15 mouse cellular contexts compared by ENCODE assay signal in the genomic region with DNA sequence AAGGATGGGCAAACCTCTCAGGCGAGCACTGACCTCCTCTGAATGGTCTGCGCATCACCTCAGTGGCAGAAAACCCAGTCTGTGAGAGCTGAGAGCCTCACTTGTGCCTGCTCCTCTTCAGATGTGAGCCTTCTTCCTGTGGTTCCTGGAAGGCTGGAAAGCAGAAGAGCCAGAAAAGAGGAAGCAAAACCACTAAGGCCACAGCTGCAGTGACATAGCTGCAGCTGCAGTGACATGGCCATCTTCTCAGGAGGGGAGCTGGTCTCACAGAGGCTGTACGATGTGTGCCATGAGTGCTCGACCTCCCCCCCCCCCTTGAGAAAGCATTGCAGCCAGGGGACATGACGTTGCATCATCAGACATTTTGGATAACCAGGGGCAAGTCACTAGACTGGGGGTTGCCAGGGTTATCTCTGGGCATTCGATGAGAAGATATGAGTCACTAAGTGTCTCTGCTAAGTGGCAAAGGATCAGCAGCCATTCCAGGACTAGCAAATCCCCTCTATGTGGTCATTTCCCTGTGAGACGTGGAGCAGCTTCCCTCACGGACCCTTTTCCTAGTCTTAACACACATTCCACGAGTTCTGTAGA. TPM values are rescaled to one million over a fixed set of nuclear protein-coding genes. Genes with fewer than 3 reads are reported as not detected.
DNase-seq lines count a peak whose midpoint lies in the region; ATAC-seq lines count a peak whose summit lies in the region.
"Had no signal": no experiment of that assay in that cellular context is flagged by ENCODE, and none has a peak within 500 bp of the region (broad histone marks: within the 10 kb centered on the region; RNA-seq: fewer than 3 reads in every experiment).

No protein-coding gene starts in this region.

- DNase-seq in spleen, postnatal 36 days (ENCODE audit: low spot score in 2 of 2), result peak; percentile 39 to 51
- no peak for DNase-seq in spleen, adult 18-20 months
- DNase-seq in c-Kit-positive CD71-negative TER-119-negative erythroid progenitor cells, embryonic 14.5 days (ENCODE audit: low read depth), result peak; percentile 50
- DNase-seq in thymus, postnatal 25 days, result no peak
- DNase-seq in right cerebral cortex, adult 18-20 months, result no peak
- DNase-seq: gastrocnemius, postnatal 14 days had no signal

- no peaks in the 10 kb centered on the region for H3K27me3 ChIP-seq in forebrain, embryonic 16.5 days (replicated peaks; ENCODE audit: control insufficient read depth, insufficient read depth, low read length)
- H3K27me3 ChIP-seq: heart, embryonic 13.5 days; hindbrain, embryonic 15.5 days had no signal

- H3K4me3 ChIP-seq in macrophage (ENCODE audit: inconsistent target), result no peak overlapping the region
- H3K4me3 ChIP-seq in forebrain, embryonic 16.5 days (replicated peaks; ENCODE audit: low read length), result no peak overlapping the region
- H3K4me3 ChIP-seq: heart, embryonic 13.5 days; hindbrain, embryonic 15.5 days had no signal

- H3K9ac ChIP-seq in forebrain, embryonic 16.5 days (replicated peaks; ENCODE audit: low read depth, low read length), result no peak overlapping the region
- H3K9ac ChIP-seq: hindbrain, embryonic 15.5 days had no signal

- WGBS in macrophage (ENCODE audit: missing documents), result 31% methylated on average over 9 of the region's 9 CpGs
- 89% methylated on average over 9 of the region's 9 CpGs for WGBS in forebrain, embryonic 16.5 days

- peaks cover 61% of the 10 kb centered on the region for H3K36me3 ChIP-seq in macrophage (ENCODE audit: inconsistent target)
- H3K36me3 ChIP-seq in forebrain, embryonic 16.5 days (ENCODE audit: control insufficient read depth, insufficient read depth), result peaks cover 2% of the 10 kb centered on the region; the same call in 1 of the 2 replicates

- H3K9me3 ChIP-seq in forebrain, embryonic 16.5 days (ENCODE audit: control insufficient read depth, low read length), result no peaks in the 10 kb centered on the region
- H3K9me3 ChIP-seq: heart, embryonic 13.5 days; hindbrain, embryonic 15.5 days had no signal

- H3K4me1 ChIP-seq in forebrain, embryonic 16.5 days (replicated peaks; ENCODE audit: control insufficient read depth, insufficient read depth, low read length), result peaks cover 17% of the 10 kb centered on the region

- peak overlapping the region; percentile 80 for H3K27ac ChIP-seq in macrophage
- H3K27ac ChIP-seq in forebrain, embryonic 16.5 days (ENCODE audit: low read length), result no peak overlapping the region
- H3K27ac ChIP-seq: heart, embryonic 13.5 days; hindbrain, embryonic 15.5 days; stomach, postnatal 0 days had no signal

- no peak overlapping the region for H3K4me2 ChIP-seq in forebrain, embryonic 16.5 days (ENCODE audit: low read length)
- H3K4me2 ChIP-seq: heart, embryonic 13.5 days; hindbrain, embryonic 15.5 days had no signal

- H3K79me2 ChIP-seq in macrophage (ENCODE audit: inconsistent target), result peaks cover 60% of the 10 kb centered on the region

- no peak for ATAC-seq in forebrain, embryonic 16.5 days
- ATAC-seq: forebrain, embryonic 14.5 days had no signal

RNA-seq across cellular contexts. Expression of gene Mknk1, which starts 18.4 kb away (rescaled TPM):
- 100 to 1,000 TPM in 25 of 26 experiments, 10 to 100 TPM in 1; 80.0 to 780 (median 373) TPM for total RNA-seq in macrophage (2018; cell fraction: chromatin; rRNA removed)
- total RNA-seq in macrophage (2018; cell fraction: cytosol; rRNA removed), result 100 to 1,000 TPM in 10 of 26 experiments, 10 to 100 TPM in 16; 52.2 to 151 (median 89.7) TPM
- 100 to 1,000 TPM in 21 of 26 experiments, 10 to 100 TPM in 5; 56.6 to 406 (median 188) TPM for total RNA-seq in macrophage (2018; cell fraction: nucleus; rRNA removed)
- polyA plus RNA-seq in macrophage (2018), result 62.4 to 141 TPM (median 130 TPM) in 3 replicates
- polyA plus RNA-seq in forebrain, embryonic 16.5 days (2015; fragmentation: Nextera tagmentation; extraction: Ambion mirVana), result 25.4 and 27.9 TPM in 2 replicates

RNA-seq across cellular contexts. Expression of gene Kncn, which starts 26.8 kb away (rescaled TPM):
- total RNA-seq in macrophage (2018; cell fraction: chromatin; rRNA removed), result 1 to 10 TPM in 2 of 26 experiments, under 1 TPM in 2, not detected in 22; 0.77 to 1.6 (median 0.97) TPM
- not detected for total RNA-seq in macrophage (2018; cell fraction: cytosol; rRNA removed)
- total RNA-seq in macrophage (2018; cell fraction: nucleus; rRNA removed), result 1 to 10 TPM in 3 of 26 experiments, under 1 TPM in 5, not detected in 18; 0.29 to 1.4 (median 0.75) TPM
- polyA plus RNA-seq in macrophage (2018), result not detected in 3 replicates
- polyA plus RNA-seq in forebrain, embryonic 16.5 days (2015; fragmentation: Nextera tagmentation; extraction: Ambion mirVana), result 0.18 TPM in 1 of 2 replicates, not detected in the other
- total RNA-seq: gastrocnemius, postnatal 14 days had no signal
- polyA plus RNA-seq: embryonic facial prominence, embryonic 11.5 days; forebrain, embryonic 14.5 days; heart, embryonic 13.5 days; kidney, embryonic 14.5 days; lung, embryonic 16.5 days; stomach, postnatal 0 days had no signal

RNA-seq across cellular contexts. Expression of gene Mob3c, which starts 29.5 kb away (rescaled TPM):
- total RNA-seq in macrophage (2018; cell fraction: chromatin; rRNA removed), result 100 to 1,000 TPM in 22 of 26 experiments, 10 to 100 TPM in 4; 81.4 to 234 (median 122) TPM
- 10 to 100 TPM; 24.1 to 64.9 (median 31.5) TPM for total RNA-seq in macrophage (2018; cell fraction: cytosol; rRNA removed)
- 100 to 1,000 TPM in 18 of 26 experiments, 10 to 100 TPM in 8; 66.0 to 229 (median 125) TPM for total RNA-seq in macrophage (2018; cell fraction: nucleus; rRNA removed)
- 16.6 to 27.7 TPM (median 23.8 TPM) in 3 replicates for polyA plus RNA-seq in macrophage (2018)
- polyA plus RNA-seq in forebrain, embryonic 16.5 days (2015; fragmentation: Nextera tagmentation; extraction: Ambion mirVana), result 4.6 and 6.0 TPM in 2 replicates

RNA-seq across cellular contexts. Expression of gene 6430628N08Rik, which starts 33.1 kb away (rescaled TPM):
- total RNA-seq in macrophage (2018; cell fraction: chromatin; rRNA removed), result not detected
- not detected for total RNA-seq in macrophage (2018; cell fraction: cytosol; rRNA removed)
- total RNA-seq in macrophage (2018; cell fraction: nucleus; rRNA removed), result under 1 TPM in 1 of 26 experiments, not detected in 25; 0.55 TPM
- not detected in 3 replicates for polyA plus RNA-seq in macrophage (2018)
- 0.15 and 0.47 TPM in 2 replicates for polyA plus RNA-seq in forebrain, embryonic 16.5 days (2015; fragmentation: Nextera tagmentation; extraction: Ambion mirVana)
- total RNA-seq: gastrocnemius, postnatal 14 days had no signal
- polyA plus RNA-seq: embryonic facial prominence, embryonic 11.5 days; forebrain, embryonic 14.5 days; heart, embryonic 13.5 days; kidney, embryonic 14.5 days; lung, embryonic 16.5 days; stomach, postnatal 0 days had no signal

Comparison
In these comparisons a context has a peak if more than half of its experiments do, and no peak if none do; other contexts are left out.
1. DNase-seq: peak in spleen, postnatal 36 days (2 of 2) and c-Kit-positive CD71-negative TER-119-negative erythroid progenitor cells, embryonic 14.5 days (single experiment); none in spleen, adult 18-20 months (0 of 2), thymus, postnatal 25 days (single experiment) and right cerebral cortex, adult 18-20 months (single experiment).